Mouse (Mus musculus) colon, adult 2 months (tissue): ENCODE results near the gene Hsh2d. TPM values are rescaled to one million over a fixed set of nuclear protein-coding genes. Genes with fewer than 3 reads are reported as not detected.

Experiments used
- polyA plus RNA-seq: library from polyadenylated mRNA; depleted of rRNA; stranded (reverse); fragments of >200 nt; gene quantifications from 2 replicates; pipeline ENCODE4 v1.2.3, GENCODE M21; 2012; rRNA removed

The Hsh2d gene
- 3.2 and 3.4 TPM in 2 replicates for polyA plus RNA-seq

DNA sequence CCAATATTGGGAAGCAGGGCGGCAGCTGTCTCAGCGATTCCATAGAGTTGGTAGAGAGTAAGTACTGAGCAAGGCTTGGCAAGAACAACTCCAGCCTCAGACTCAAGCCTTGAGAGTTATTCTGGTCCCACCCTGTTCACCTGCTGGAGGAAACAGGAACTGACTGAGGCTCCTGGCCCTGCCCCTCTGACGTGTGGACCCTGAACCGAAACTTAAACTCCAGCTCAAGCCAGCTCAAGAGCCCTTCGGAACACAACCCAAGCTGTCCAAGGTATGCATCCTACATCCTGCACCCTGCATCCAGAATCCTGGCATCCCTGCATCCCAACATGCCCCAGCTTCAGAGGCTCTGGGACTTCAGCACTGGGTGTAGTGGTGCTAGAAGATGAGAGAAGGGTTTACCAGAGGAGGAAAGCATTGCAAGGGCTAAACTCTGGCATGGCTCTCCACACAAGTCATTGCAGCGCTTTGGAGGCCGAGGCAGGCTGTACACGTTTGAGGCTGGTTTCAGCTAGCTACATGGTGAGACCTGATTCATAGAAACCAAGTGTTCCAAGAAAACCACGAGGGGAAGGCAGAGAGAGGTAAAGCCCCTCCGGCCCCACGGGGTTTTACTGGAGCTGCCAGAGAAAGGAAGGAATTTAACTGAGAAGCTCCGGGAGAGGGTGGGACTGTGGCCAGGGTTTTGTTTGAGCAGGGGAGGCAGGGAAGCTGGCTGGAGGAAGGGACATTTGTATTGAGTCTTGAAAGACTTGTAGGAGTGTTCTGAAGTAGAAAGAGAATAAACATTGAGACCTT lies at the start of gene Hsh2d:
Gene Hsh2d (plus strand): TSS at position 222 of the 798 bp plus-strand sequence.

DNA sequence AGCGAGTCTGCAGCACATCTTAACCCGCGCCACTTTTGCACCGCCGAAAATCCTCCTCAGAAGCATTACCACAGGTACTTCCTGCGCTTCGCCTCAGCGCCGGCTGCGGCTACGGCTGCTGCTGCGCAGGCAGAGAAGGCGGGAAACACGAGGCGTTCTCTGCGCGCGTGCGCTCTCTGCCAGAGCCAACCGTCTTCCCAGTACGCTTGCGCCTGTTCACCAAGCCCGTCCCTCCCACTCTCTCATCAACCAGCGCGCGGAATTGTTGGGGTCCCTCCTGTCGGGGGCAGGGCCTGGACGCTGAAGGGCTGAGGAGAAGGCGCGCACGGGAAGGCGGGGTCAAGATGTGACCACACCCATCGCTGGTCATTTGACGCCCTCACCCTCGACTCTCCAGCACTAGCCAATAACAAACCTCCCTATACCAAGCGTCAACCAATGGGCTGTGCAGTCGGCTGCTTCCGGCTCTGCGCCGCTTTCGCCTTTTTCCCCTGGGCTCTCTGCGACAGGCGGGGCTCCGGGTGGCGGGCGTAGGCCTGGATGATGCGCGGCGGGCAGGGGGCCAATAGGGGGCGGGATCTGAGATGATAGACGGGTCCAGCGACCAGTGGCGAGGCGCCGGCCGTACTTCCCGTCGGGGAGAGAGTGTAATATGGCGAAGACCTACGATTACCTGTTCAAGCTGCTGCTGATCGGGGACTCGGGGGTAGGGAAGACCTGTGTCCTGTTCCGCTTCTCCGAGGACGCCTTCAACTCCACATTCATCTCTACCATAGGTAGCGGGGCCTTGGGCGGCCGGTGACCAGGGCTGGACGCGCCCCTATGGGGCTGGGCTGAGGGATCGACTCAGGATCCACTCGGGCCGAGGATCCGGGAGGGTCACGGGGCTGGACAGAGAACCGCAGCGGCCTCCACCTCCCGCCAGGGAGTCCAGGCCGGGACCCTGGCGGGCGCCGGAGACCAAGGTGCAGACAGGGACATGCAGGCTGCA lies 28.4 kb upstream of the Hsh2d start, which contains the start of gene Rab8a:
Gene Rab8a (plus strand): TSS at position 494 of the 991 bp plus-strand sequence.

DNA sequence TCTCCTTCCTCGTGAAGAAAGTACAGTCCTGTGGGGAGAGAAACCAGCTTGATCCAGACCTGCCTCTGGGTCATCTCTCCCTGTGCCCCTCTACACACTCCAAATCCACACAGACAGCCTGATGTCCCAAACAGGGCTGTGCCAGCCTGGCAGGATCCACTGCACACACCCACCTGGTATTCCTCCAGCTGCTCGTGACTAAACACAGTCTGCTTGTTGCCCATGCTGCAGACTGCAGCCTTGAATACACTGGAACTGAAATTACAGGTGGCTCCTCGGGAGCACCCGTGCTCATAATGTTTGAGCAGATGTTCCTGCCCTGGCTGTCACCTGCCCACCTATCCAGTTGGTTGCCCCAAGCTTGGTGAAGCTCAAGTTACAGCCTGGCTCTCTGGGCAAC lies 23.3 kb downstream of the Hsh2d start, which contains the start of gene Cib3:
Gene Cib3 (minus strand): TSS at position 87 of the 400 bp plus-strand sequence.

DNA sequence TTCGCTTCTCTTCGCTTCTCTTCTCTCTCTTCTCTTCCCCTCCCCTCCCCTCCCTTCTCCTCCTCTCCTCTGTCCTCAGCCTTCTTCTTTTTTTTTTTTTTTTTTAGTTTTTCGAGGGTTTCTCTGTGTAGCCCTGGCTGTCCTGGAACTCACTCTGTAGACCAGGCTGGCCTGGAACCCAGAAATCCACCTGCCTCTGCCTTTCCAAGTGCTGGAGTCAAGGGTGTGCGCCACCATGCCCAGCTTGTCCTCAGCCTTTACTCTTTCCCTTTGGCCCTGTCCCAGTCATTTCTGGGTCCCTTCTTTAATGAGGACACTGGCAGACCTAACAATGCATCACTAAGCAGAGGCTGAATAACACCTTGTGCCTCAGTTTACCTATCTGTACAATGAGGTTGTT lies 24.1 kb downstream of the Hsh2d start, which contains the start of gene Gm11034:
Gene Gm11034 (minus strand): TSS at position 101 of the 400 bp plus-strand sequence.

DNA sequence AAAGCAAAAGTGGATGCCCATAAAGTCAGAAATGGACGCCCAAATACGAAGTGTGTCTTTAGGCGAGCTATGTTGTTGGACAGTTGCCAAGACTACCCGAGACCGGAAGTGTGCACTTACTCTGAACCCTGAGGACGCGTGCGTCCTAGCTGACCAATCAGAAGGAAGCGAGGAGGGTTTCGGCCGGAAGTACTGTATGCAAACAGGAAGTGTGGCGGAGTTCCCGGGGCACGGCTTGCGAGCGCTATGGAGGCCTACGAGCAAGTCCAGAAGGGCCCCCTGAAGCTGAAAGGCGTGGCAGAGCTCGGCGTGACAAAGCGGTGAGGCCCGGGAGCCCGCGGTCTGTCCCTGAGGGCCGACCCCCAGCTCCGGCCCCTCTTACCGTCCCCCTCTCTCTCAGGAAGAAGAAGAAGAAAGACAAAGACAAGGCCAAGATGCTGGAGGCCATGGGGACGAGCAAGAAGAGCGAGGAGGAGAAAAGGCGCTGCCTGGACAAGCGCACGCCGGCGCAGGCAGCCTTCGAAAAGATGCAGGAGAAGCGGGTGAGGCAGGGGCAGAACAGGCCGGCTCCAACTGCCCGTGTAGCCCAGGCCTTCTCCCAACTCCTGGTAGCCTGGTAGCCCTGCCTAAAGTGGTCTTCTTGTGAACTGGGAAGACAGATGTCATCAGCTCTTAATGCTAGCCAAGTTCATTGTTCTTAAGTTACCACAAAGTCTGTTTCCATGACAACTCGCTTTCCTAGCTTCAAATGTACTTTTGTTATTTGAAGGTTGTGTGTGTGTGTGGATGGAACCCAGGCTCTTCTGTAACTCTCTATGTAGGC lies 30.3 kb downstream of the Hsh2d start, which contains the start of gene Fam32a:
Gene Fam32a (plus strand): TSS at position 190 of the 823 bp plus-strand sequence.

DNA sequence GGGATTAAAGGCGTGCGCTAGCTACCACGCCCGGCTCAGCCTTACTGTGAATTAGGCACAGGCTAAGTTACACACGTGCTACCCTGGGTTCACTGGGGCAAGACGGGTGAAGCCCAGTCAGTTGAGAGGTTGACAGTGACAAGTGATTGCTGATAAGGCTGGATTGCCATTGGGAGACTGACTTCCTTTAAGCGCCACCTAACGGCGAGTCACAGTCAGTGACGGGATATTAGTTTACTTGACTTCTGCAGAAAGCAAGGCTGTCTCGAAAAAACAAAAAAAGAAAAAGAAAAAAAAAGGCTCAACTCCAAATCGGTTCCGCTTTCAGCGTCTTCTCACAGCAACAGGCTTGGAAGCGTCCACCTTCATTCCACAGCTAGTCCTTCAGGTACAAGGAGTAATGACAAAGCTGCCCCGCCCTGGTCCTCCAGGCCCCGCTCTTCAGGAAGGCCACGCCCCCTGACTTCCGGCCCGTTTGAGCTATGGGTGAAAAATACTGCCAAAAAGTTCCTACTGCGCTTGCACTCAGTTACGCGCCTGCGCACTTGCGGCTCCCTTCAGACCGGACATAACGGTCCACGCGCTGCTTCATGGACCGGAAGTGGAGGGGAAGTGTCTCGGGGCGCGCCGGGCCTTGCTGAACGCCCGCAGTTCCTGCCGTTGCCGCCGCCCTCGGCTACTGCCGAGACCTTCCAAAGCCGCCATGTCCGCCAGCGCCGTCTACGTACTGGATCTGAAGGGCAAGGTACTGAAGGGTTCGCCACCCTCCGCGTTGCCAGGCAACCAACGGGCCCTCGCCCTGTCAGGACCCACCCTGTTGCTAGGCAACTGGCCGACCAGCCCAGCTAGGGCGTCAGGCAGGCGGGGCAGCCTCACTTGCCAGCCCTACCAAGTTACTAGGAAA lies 50.3 kb downstream of the Hsh2d start, which contains the start of gene Ap1m1:
Gene Ap1m1 (plus strand): TSS at position 520 of the 904 bp plus-strand sequence.

Other genes starting within 250 kb of the Hsh2d start
- gene Zfp961, start 238.6 kb upstream of the Hsh2d start, polyA plus RNA-seq = 2.1 and 2.3 TPM in 2 replicates
- gene Cyp4f18, start 180.0 kb upstream of the Hsh2d start, polyA plus RNA-seq = 6.7 and 6.8 TPM in 2 replicates
- gene Olfr372, start 148.4 kb upstream of the Hsh2d start, polyA plus RNA-seq = not detected in 2 replicates
- gene Olfr373, start 106.5 kb upstream of the Hsh2d start, polyA plus RNA-seq = not detected in 2 replicates
- gene Olfr374, start 82.6 kb upstream of the Hsh2d start, polyA plus RNA-seq = not detected in 2 replicates
- gene Tpm4, start 54.7 kb upstream of the Hsh2d start, polyA plus RNA-seq = 52.1 and 62.6 TPM in 2 replicates
- gene Rab8a, start 28.4 kb upstream of the Hsh2d start, polyA plus RNA-seq = 42.3 and 45.7 TPM in 2 replicates
- gene Cib3, start 23.2 kb downstream of the Hsh2d start, polyA plus RNA-seq = 0.05 and 0.94 TPM in 2 replicates
- gene Gm11034, start 24.0 kb downstream of the Hsh2d start, polyA plus RNA-seq = not detected in 2 replicates
- gene Fam32a, start 30.1 kb downstream of the Hsh2d start, polyA plus RNA-seq = 35.7 and 41.7 TPM in 2 replicates
- 32.5 and 36.1 TPM in 2 replicates for gene Ap1m1, start 50.4 kb downstream of the Hsh2d start, polyA plus RNA-seq
- 1.2 and 1.7 TPM in 2 replicates for gene Gm10282, start 115.6 kb downstream of the Hsh2d start, polyA plus RNA-seq
- gene Klf2, start 129.4 kb downstream of the Hsh2d start, polyA plus RNA-seq = 31.4 and 34.8 TPM in 2 replicates
- 31.4 and 33.2 TPM in 2 replicates for gene Eps15l1, start 231.8 kb downstream of the Hsh2d start, polyA plus RNA-seq